Mouse (Mus musculus): Measurements from ENCODE around the gene Sprn.

DNA sequence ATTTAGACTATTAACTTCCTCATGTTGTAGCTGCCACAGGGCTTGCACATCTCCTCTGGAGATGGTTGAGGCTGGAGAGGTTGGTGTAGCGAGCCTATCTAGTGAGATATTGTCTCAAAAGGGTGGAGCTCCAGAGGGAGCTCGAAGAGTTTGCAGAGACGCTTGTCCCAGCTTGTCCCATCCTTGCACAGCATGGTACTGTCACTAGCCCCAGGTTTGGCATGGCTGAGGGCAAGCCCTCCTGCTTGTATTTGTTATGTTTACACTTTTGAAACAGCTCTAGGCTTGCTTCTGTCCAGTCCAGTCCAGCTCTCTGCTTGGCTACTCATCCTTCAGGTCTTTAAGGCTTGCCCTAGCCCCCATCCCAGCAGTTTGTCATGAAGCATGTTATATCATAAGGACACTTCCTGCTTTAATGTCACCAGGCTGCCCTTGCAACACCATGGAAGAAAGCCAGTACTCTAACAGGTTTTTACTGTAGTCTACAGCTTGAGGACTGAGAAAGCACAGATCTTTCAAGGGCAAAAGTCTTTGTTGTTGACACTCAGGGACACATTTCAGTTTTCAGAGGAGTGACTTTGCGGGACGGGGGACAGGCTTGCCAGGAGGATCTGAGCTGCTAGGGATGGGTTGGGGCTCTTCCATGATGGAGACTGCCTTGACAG, 19.4 kb downstream of the Sprn start:
- TF ChIP-seq POLR2A (IDR thresholded peaks at IDR 0.05; ENCODE audit: borderline replicate concordance, extremely low read depth, insufficient read depth, insufficient read length, poor library complexity, severe bottlenecking) (no peak), CTCF (IDR thresholded peaks at IDR 0.05; ENCODE audit: borderline replicate concordance, extremely low read depth, insufficient read depth, insufficient read length) (no peak)

Data from brain, embryonic 14.5 days (tissue).